Mouse (Mus musculus) neural tube, embryonic 14.5 days (tissue): ENCODE results near the gene Ppm1m. TPM values are rescaled to one million over a fixed set of nuclear protein-coding genes. Genes with fewer than 3 reads are reported as not detected.

ENCODE experiments used
- ATAC-seq: fragments of 200-750 bp; cut with Nextera tagmentation; 2 replicates; pipeline ENCODE4 v1.8.0; 2017; ENCODE audit warnings: low read depth, mild to moderate bottlenecking, moderate TSS enrichment, moderate library complexity
- H3K27ac ChIP-seq: fragments of 300-500 bp; sonication (generic); 2 replicates; pipeline ENCODE4 v1.5.1; 2014; ENCODE audit warnings: low read depth, mild to moderate bottlenecking, control low read depth, low read length, moderate library complexity, mixed read lengths
- H3K27me3 ChIP-seq: fragments of 300-500 bp; sonication (generic); 2 replicates; pipeline ENCODE4 v1.6.1; 2014; ENCODE audit warnings: low read length; ENCODE audit not compliant: control insufficient read depth, insufficient read depth
- H3K36me3 ChIP-seq: fragments of 300-500 bp; sonication (generic); 2 replicates; pipeline ENCODE4 v1.6.1; 2014; ENCODE audit warnings: low read length, mixed read lengths; ENCODE audit not compliant: control insufficient read depth, insufficient read depth
- H3K4me1 ChIP-seq: fragments of 300-500 bp; sonication (generic); 2 replicates; pipeline ENCODE4 v1.6.1; 2014; ENCODE audit warnings: low read length; ENCODE audit not compliant: control insufficient read depth, insufficient read depth
- H3K4me2 ChIP-seq: fragments of 300-500 bp; sonication (generic); 2 replicates; pipeline ENCODE4 v1.6.1; 2014; ENCODE audit warnings: mild to moderate bottlenecking, low read depth, low read length, control low read depth
- H3K4me3 ChIP-seq: fragments of 300-500 bp; sonication (generic); 2 replicates; pipeline ENCODE4 v1.5.1; 2014; ENCODE audit warnings: low read depth, low read length, control low read depth, mixed read lengths
- H3K9ac ChIP-seq: fragments of 300-500 bp; sonication (generic); replicated peaks from 2 replicates; pipeline ENCODE4 v1.6.1; 2014; ENCODE audit warnings: low read depth, mild to moderate bottlenecking, control low read depth, low read length, mixed read lengths
- H3K9me3 ChIP-seq: fragments of 300-500 bp; sonication (generic); 2 replicates; pipeline ENCODE4 v1.6.1; 2016; ENCODE audit warnings: low read length; ENCODE audit not compliant: control insufficient read depth
- WGBS: fragments of 180-500 bp; shearing (Covaris S2); extraction: QIAGEN DNeasy Blood & Tissue Kit; methylation state at CpG from one replicate; pipeline ENCODE4 v1.1.7; 2014; 5-methylcytosine and 5-hydroxymethylcytosine counted together
- polyA plus RNA-seq: library from polyadenylated mRNA; unstranded; fragments of >200 nt; fragmentation: Nextera tagmentation; extraction: Ambion mirVana; gene quantifications from 2 replicates; pipeline ENCODE4 v1.2.1, GENCODE M21; 2014

Ppm1m gene
- polyA plus RNA-seq, 1 experiment from 2014 or later, result 11.1 TPM

DNA sequence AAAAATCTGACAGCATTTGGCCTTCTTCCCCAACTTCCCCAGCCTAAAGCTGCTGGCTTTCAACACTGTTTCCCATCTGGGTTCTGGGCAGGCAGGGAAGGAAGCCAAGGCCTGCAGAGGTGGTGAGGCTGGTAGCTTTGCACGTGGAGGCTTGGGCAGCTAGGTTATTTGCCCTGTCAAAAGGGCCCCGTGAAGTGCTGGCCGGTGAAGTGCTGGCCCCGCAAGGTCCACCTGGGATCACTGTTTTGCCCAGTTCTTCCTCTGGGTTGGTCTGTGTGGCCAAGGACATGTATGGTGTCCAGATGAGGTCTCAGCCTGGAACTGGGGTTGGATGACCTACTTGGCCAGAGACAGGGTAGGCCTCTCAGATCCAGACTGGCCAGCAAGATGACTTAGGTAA, 10.4 kb upstream of the Ppm1m start:
- Histone ChIP-seq H3K4me3 (no peak overlapping the region), H3K9me3 (no peaks in the 10 kb centered on the region), H3K4me2 (no peak overlapping the region), H3K9ac (no peak overlapping the region), H3K36me3 (peaks cover 24% of the 10 kb centered on the region), H3K27ac (no peak overlapping the region), H3K27me3 (no peaks in the 10 kb centered on the region), H3K4me1 (peaks cover 8% of the 10 kb centered on the region; the same call in 1 of the 2 replicates)
- ATAC-seq, result no peak
- WGBS, result 96% methylated on average over 4 of the region's 4 CpGs

DNA sequence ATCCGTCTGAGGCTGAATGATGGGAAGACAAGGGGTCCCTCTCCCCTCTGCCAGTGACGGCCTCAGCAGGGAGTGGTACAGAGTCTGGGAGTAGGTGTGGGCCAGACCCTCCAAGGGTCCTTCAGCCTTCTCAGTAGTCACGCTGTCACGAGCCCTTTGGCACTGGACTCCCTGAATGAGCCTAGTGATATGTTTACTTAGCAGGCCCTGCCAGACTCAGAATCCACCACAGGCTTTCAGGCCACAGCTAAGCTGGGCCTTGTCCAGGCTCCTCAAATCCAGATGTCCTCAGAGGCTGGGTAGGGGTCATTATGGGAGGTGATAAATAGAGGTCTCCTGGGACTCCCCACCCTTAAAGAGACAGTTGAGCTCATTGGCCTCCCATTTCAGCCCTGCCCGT, 8.6 kb upstream of the Ppm1m start:
- 79% methylated on average over 5 of the region's 5 CpGs for WGBS
- Histone ChIP-seq H3K4me3 (no peak overlapping the region), H3K9ac (no peak overlapping the region), H3K9me3 (no peaks in the 10 kb centered on the region), H3K36me3 (0 out of 2 replicates have a peak, but pooled peaks cover 8% of the 10 kb centered on the region), H3K27me3 (no peaks in the 10 kb centered on the region), H3K4me2 (no peak overlapping the region), H3K4me1 (peaks cover 23% of the 10 kb centered on the region), H3K27ac (no peak overlapping the region)
- no peak for ATAC-seq

GRCm38 (mm10) chr9:106206515-106206914, 7.0 kb upstream of the Ppm1m start:
- peaks cover 20% of the 10 kb centered on the region for H3K4me1 ChIP-seq
- no peak overlapping the region for H3K4me2 ChIP-seq
- H3K4me3 ChIP-seq, result no peak overlapping the region
- H3K9me3 ChIP-seq, result no peaks in the 10 kb centered on the region
- no peaks in the 10 kb centered on the region for H3K27me3 ChIP-seq
- H3K36me3 ChIP-seq, result no peaks in the 10 kb centered on the region
- H3K27ac ChIP-seq, result no peak overlapping the region
- WGBS, result 87% methylated on average over 2 of the region's 2 CpGs
- ATAC-seq, result no peak
- no peak overlapping the region for H3K9ac ChIP-seq

DNA sequence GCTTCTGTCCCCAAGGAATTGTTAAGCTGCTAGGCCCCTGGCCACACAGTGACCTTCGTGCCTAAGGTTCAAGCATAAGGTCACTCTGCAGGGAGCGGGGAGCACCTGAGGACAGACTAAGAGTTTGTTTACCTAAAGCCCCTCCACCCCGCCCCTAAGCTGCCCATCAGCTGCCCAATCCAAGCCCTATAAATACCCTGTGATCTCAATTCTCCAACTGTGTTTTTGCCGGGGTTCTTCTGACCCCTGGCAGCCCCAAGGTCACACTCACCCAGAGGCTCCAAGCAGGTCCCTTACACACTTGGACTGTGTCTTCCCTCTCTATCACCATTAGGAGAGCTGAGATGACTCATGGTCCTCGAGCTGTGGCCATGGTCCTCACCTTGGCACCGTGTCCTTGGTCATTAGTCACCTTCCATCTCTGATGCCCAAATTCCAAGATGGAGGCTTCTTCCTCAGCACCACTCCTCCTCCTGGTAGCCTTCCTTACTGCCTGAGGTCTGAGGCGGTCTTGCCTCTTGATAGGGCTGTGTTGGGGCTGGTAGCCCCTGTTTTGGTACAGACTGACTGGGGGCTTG, 6.3 kb upstream of the Ppm1m start:
- H3K4me2 ChIP-seq, result no peak overlapping the region
- no peaks in the 10 kb centered on the region for H3K9me3 ChIP-seq
- ATAC-seq, result no peak
- H3K27me3 ChIP-seq, result no peaks in the 10 kb centered on the region
- H3K27ac ChIP-seq, result no peak overlapping the region
- no peak overlapping the region for H3K9ac ChIP-seq
- H3K4me1 ChIP-seq, result peaks cover 20% of the 10 kb centered on the region
- H3K36me3 ChIP-seq, result no peaks in the 10 kb centered on the region
- WGBS, result 84% methylated on average over 7 of the region's 7 CpGs
- H3K4me3 ChIP-seq, result no peak overlapping the region

DNA sequence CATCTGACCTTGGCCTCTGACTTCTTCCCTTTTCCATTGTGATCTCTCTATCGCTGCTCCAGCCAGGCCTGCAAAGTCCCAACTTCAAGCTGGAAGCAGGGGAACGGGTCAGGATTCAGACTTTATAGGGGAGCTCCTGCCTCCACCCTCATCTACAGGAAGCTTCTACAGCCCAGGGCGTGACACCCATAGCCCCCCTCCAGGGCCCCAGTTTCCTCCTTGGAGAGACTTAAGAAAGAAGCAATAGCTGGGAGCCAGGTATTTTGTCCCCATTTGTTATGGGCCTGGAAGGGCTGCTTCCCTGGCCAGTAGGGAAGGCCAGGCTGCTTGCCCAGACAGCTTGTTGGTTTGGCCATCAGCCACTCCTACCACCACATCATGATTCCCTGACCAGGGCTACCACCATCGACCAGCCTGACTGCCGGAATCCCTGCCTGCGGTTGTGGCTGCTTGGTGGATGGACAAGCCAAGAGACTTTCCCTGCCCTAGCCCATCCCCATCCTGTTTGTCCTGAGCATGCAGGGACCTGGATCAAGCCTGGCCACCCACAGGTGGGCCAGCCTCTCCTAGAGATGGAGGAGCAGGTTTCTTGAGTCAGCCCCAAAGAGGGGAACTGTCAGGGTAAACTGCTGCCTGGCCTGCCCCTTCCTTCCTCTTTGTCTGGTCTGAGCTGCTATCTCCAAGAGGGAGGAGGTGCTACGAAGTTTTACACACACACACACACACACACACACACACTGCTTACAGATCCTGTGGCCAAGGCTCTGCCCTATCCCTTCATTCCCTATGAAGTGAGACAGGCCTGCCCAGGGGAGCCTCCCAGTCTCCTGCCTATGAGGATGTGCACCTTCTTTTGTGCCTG, 4.7 kb upstream of the Ppm1m start:
- no peaks in the 10 kb centered on the region for H3K36me3 ChIP-seq
- H3K27me3 ChIP-seq, result no peaks in the 10 kb centered on the region
- peaks cover 20% of the 10 kb centered on the region for H3K4me1 ChIP-seq
- no peak for ATAC-seq
- peak overlapping the region; percentile 66 for H3K4me3 ChIP-seq
- 77% methylated on average over 7 of the region's 7 CpGs for WGBS
- peak overlapping the region; percentile 78; the same call in 1 of the 2 replicates for H3K9ac ChIP-seq
- peak overlapping the region; percentile 67 for H3K4me2 ChIP-seq
- no peak overlapping the region for H3K27ac ChIP-seq
- H3K9me3 ChIP-seq, result no peaks in the 10 kb centered on the region

GRCm38 (mm10) chr9:106202819-106203636, 3.5 kb upstream of the Ppm1m start, which contains the start of gene Twf2:
Twf2 (plus strand) TSS chr9:106203108.
- H3K36me3 ChIP-seq, result no peaks in the 10 kb centered on the region
- H3K4me2 ChIP-seq, result peak within 1 kb of the TSS; percentile 67
- H3K9ac ChIP-seq, result peak within 1 kb of the TSS; percentile 78
- peaks cover 20% of the 10 kb centered on the region for H3K4me1 ChIP-seq
- peak; percentile 86 for ATAC-seq
- H3K9me3 ChIP-seq, result no peaks in the 10 kb centered on the region
- peak within 1 kb of the TSS; percentile 66 for H3K4me3 ChIP-seq
- peak within 1 kb of the TSS; percentile 55 for H3K27ac ChIP-seq
- no peaks in the 10 kb centered on the region for H3K27me3 ChIP-seq
- 1% methylated on average over 56 of the region's 61 CpGs for WGBS

DNA sequence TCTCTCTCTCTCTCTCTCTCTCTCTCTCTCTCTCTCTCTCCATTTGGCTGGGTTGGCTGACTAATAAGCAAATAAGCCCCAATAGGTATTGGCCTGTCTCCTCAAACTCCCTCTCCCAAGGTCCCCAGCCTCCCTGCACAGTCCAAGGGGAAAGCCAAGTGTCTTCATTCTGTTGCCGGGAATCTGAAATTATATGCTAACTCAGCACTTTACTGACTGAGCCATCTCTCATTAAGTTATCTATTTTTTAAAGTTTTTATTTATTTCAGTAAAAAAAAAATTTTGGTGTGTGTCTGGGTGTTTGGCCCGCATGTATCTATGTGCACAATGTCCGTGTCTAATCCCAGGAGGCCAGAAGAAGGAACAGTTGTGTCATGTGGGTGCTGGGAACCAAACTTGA, 2.3 kb upstream of the Ppm1m start:
- Histone ChIP-seq H3K27ac (no peak overlapping the region), H3K9ac (no peak overlapping the region), H3K27me3 (no peaks in the 10 kb centered on the region), H3K4me2 (peak overlapping the region; percentile 67), H3K4me1 (peaks cover 18% of the 10 kb centered on the region), H3K9me3 (no peaks in the 10 kb centered on the region), H3K36me3 (no peaks in the 10 kb centered on the region), H3K4me3 (peak overlapping the region; percentile 66; the same call in 1 of the 2 replicates)
- no peak for ATAC-seq
- 89% methylated on average over 3 of the region's 3 CpGs for WGBS

GRCm38 (mm10) chr9:106198962-106199458, 536 bp downstream of the Ppm1m start:
- peak; percentile 36; the same call in 1 of the 2 replicates for ATAC-seq
- Histone ChIP-seq H3K4me1 (peaks cover 5% of the 10 kb centered on the region), H3K27ac (no peak overlapping the region), H3K9me3 (no peaks in the 10 kb centered on the region), H3K4me2 (peak overlapping the region; percentile 73), H3K27me3 (no peaks in the 10 kb centered on the region), H3K36me3 (no peaks in the 10 kb centered on the region), H3K4me3 (peak overlapping the region; percentile 52), H3K9ac (peak overlapping the region; percentile 66)
- WGBS, result 1% methylated on average over 41 of the region's 51 CpGs
